Mouse (Mus musculus) E14TG2a.4 (cell line): ENCODE measurements around the gene Tmem94.
"Not testable (repeated sequence)": the region's sequence is repeated elsewhere in the genome, so short reads cannot be mapped to it uniquely, and the experiment has no call there.

ENCODE experiments used
- CTCF ChIP-seq: conservative IDR thresholded peaks from 2 replicates; pipeline ENCODE4 v1.5.1; 2014; ENCODE audit warnings: low read length
- POU5F1 ChIP-seq: IDR thresholded peaks from 2 replicates; pipeline ENCODE4 v1.6.1; 2014; ENCODE audit warnings: low read length, borderline replicate concordance

GRCm38 (mm10) chr11:115762176-115762575, 3.1 kb upstream of the Tmem94 start:
- TF ChIP-seq CTCF, POU5F1: not testable (repeated sequence)
